Mouse (Mus musculus): ENCODE measurements at regions not wholly inside any gene's neighbourhood (a gene's known extent, or its start where the extent isn't known, plus 50 kb on each side); places are given as distances from the start of the nearest gene placed in this dataset.
"Not testable (repeated sequence)": the region's sequence is repeated elsewhere in the genome, so short reads cannot be mapped to it uniquely, and the experiment has no call there.

DNA sequence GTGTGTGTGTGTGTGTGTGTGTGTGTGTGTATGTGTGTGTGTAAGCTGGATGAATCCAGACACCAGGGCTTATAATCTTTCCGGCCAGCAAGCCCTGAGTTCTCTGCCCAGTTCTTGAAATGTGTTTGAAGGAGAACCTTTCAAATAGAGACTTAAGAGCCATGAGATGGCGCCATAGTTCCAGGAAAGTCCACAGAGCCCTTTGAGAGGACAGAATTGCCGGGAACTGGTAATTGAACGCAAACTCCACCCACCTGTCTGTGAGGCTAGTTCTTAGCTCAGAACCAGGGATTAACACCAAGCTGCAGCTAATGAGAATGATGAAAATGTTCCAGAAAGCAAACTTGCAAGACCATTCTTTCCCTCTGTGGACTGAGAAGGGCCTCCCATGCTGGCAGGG is 72.2 kb downstream of the Trim42 start:
- WGBS (ENCODE audit: insufficient replicate concordance) = 22% methylated on average over 4 of the region's 4 CpGs
- no peak overlapping the region for H3K9ac ChIP-seq (replicated peaks)
- no peak overlapping the region for H3K4me3 ChIP-seq (ENCODE audit: low read depth, low read length)
- ATAC-seq = no peak
- H3K36me3 ChIP-seq (replicated peaks; ENCODE audit: insufficient read depth, low read length) = no peaks in the 10 kb centered on the region
- no peaks in the 10 kb centered on the region for H3K4me1 ChIP-seq (ENCODE audit: insufficient read depth)
- no peak overlapping the region for H3K27ac ChIP-seq (ENCODE audit: low read depth)
- no peak for TF ChIP-seq EP300 (IDR thresholded peaks at IDR 0.05; ENCODE audit: low read depth)
- peak; percentile 21; the same call in 1 of the 2 replicates for TF ChIP-seq CTCF (IDR thresholded peaks at IDR 0.05; ENCODE audit: low read depth)
- H3K4me2 ChIP-seq (ENCODE audit: low read depth, low read length) = no peak overlapping the region
- no peak for DNase-seq
- H3K27me3 ChIP-seq (ENCODE audit: insufficient read depth, low read length) = no peaks in the 10 kb centered on the region
- H3K9me3 ChIP-seq (ENCODE audit: low read length) = no peaks in the 10 kb centered on the region

GRCm38 (mm10) chr9:97295770-97296169 is 74.0 kb downstream of the Trim42 start:
- no peak for TF ChIP-seq EP300 (IDR thresholded peaks at IDR 0.05; ENCODE audit: low read depth)
- peak; percentile 76 for TF ChIP-seq CTCF (IDR thresholded peaks at IDR 0.05; ENCODE audit: low read depth)
- H3K27ac ChIP-seq (ENCODE audit: low read depth) = no peak overlapping the region
- H3K4me3 ChIP-seq (ENCODE audit: low read depth, low read length) = no peak overlapping the region
- no peaks in the 10 kb centered on the region for H3K9me3 ChIP-seq (ENCODE audit: low read length)
- no peaks in the 10 kb centered on the region for H3K27me3 ChIP-seq (ENCODE audit: insufficient read depth, low read length)
- ATAC-seq = no peak
- H3K4me2 ChIP-seq (ENCODE audit: low read depth, low read length) = no peak overlapping the region
- no peaks in the 10 kb centered on the region for H3K36me3 ChIP-seq (replicated peaks; ENCODE audit: insufficient read depth, low read length)
- H3K9ac ChIP-seq (replicated peaks) = no peak overlapping the region
- WGBS (ENCODE audit: insufficient replicate concordance) = 46% methylated on average over 7 of the region's 7 CpGs
- no peaks in the 10 kb centered on the region for H3K4me1 ChIP-seq (ENCODE audit: insufficient read depth)
- DNase-seq = peak; percentile 31

DNA sequence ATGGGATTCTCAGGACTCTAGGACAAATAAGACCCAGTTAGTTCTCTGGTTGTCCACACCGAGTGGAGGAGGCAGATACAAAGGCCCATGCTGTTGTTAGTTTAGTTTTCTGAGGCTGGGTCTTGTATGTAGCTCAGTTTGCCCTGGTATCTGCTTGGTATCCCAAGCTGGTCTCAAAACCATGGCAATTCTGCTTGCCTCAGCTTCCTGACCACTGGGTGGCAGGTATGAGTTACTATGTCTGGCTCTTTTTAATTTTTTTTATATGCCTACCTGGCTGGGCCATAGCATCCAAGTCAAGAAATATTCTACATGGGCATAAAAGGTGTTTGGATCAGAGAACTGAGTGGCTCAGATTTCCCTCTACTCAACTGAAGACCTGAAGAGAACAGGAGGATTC is 77.9 kb downstream of the Trim42 start:
- 62% methylated on average over 1 of the region's 1 CpGs for WGBS (ENCODE audit: insufficient replicate concordance)
- no peaks in the 10 kb centered on the region for H3K4me1 ChIP-seq (ENCODE audit: insufficient read depth)
- no peaks in the 10 kb centered on the region for H3K9me3 ChIP-seq (ENCODE audit: low read length)
- no peaks in the 10 kb centered on the region for H3K27me3 ChIP-seq (ENCODE audit: insufficient read depth, low read length)
- H3K4me3 ChIP-seq (ENCODE audit: low read depth, low read length) = no peak overlapping the region
- H3K4me2 ChIP-seq (ENCODE audit: low read depth, low read length) = no peak overlapping the region
- no peak overlapping the region for H3K27ac ChIP-seq (ENCODE audit: low read depth)
- H3K9ac ChIP-seq (replicated peaks) = no peak overlapping the region
- ATAC-seq (no peak), DNase-seq (no peak)
- no peaks in the 10 kb centered on the region for H3K36me3 ChIP-seq (replicated peaks; ENCODE audit: insufficient read depth, low read length)
- TF ChIP-seq CTCF (IDR thresholded peaks at IDR 0.05; ENCODE audit: low read depth) = no peak
- TF ChIP-seq EP300 (IDR thresholded peaks at IDR 0.05; ENCODE audit: low read depth) = no peak

- Histone ChIP-seq H3K36me3 (replicated peaks; ENCODE audit: insufficient read depth, low read length) (no peaks in the 10 kb centered on the region), H3K4me2 (ENCODE audit: low read depth, low read length) (no peak overlapping the region), H3K27me3 (ENCODE audit: insufficient read depth, low read length) (no peaks in the 10 kb centered on the region), H3K4me1 (ENCODE audit: insufficient read depth) (no peaks in the 10 kb centered on the region), H3K4me3 (ENCODE audit: low read depth, low read length) (no peak overlapping the region), H3K9me3 (ENCODE audit: low read length) (no peaks in the 10 kb centered on the region), H3K27ac (ENCODE audit: low read depth) (no peak overlapping the region), H3K9ac (replicated peaks) (no peak overlapping the region)
- no peak for DNase-seq
- ATAC-seq = no peak
- no peak for TF ChIP-seq EP300 (IDR thresholded peaks at IDR 0.05; ENCODE audit: low read depth)
- TF ChIP-seq CTCF (IDR thresholded peaks at IDR 0.05; ENCODE audit: low read depth) = no peak
- 59% methylated on average over 7 of the region's 7 CpGs for WGBS (ENCODE audit: insufficient replicate concordance)
These were observed 85.4 kb downstream of the Trim42 start for GRCm38 (mm10) chr9:97284282-97284802.

- Histone ChIP-seq H3K36me3 (replicated peaks; ENCODE audit: insufficient read depth, low read length) (no peaks in the 10 kb centered on the region), H3K27me3 (ENCODE audit: insufficient read depth, low read length) (no peaks in the 10 kb centered on the region), H3K4me1 (ENCODE audit: insufficient read depth) (no peaks in the 10 kb centered on the region), H3K4me2 (ENCODE audit: low read depth, low read length) (no peak overlapping the region), H3K9me3 (ENCODE audit: low read length) (no peaks in the 10 kb centered on the region), H3K4me3 (ENCODE audit: low read depth, low read length) (no peak overlapping the region), H3K27ac (ENCODE audit: low read depth) (no peak overlapping the region), H3K9ac (replicated peaks) (no peak overlapping the region)
- TF ChIP-seq EP300 (IDR thresholded peaks at IDR 0.05; ENCODE audit: low read depth) (no peak), CTCF (IDR thresholded peaks at IDR 0.05; ENCODE audit: low read depth) (no peak)
- 80% methylated on average over 3 of the region's 3 CpGs for WGBS (ENCODE audit: insufficient replicate concordance)
- ATAC-seq (no peak), DNase-seq (no peak)
These were observed 87.7 kb downstream of the Trim42 start for GRCm38 (mm10) chr9:97282090-97282489.

GRCm38 (mm10) chr9:97275449-97275848 is 94.3 kb downstream of the Trim42 start:
- not testable (repeated sequence) for H3K27me3 ChIP-seq (ENCODE audit: insufficient read depth, low read length); H3K36me3 ChIP-seq (replicated peaks; ENCODE audit: insufficient read depth, low read length); H3K9me3 ChIP-seq (ENCODE audit: low read length); H3K9ac ChIP-seq (replicated peaks); H3K4me2 ChIP-seq (ENCODE audit: low read depth, low read length); DNase-seq; H3K4me3 ChIP-seq (ENCODE audit: low read depth, low read length); ATAC-seq; H3K4me1 ChIP-seq (ENCODE audit: insufficient read depth); H3K27ac ChIP-seq (ENCODE audit: low read depth)
- 81% methylated on average over 14 of the region's 14 CpGs for WGBS (ENCODE audit: insufficient replicate concordance)

DNA sequence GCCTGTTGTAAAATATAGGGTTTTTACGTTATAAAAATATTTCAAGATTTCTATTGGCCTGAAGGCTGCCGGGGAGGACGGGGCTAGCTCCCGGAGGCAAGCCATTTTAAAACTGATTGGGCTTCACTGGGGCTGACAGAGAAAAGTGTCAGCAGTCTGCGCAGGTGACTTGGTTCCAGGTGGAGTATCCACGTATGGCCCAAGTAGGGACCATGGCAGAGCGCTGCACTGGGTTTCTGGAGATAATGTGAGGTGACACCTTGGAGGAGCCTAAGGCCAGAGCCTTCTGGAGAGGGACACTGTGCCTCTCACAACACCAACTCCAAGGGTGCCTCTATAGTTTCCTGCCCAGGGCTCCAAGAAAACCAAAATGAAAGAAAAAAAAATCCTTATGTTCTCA is 95.9 kb downstream of the Trim42 start:
- Histone ChIP-seq H3K4me3 (ENCODE audit: low read depth, low read length) (no peak overlapping the region), H3K4me2 (ENCODE audit: low read depth, low read length) (no peak overlapping the region), H3K4me1 (ENCODE audit: insufficient read depth) (no peaks in the 10 kb centered on the region), H3K9me3 (ENCODE audit: low read length) (no peaks in the 10 kb centered on the region), H3K9ac (replicated peaks) (no peak overlapping the region), H3K36me3 (replicated peaks; ENCODE audit: insufficient read depth, low read length) (no peaks in the 10 kb centered on the region), H3K27ac (ENCODE audit: low read depth) (no peak overlapping the region), H3K27me3 (ENCODE audit: insufficient read depth, low read length) (no peaks in the 10 kb centered on the region)
- 84% methylated on average over 7 of the region's 7 CpGs for WGBS (ENCODE audit: insufficient replicate concordance)
- DNase-seq (no peak), ATAC-seq (no peak)
- no peak for TF ChIP-seq CTCF (IDR thresholded peaks at IDR 0.05; ENCODE audit: low read depth)
- TF ChIP-seq EP300 (IDR thresholded peaks at IDR 0.05; ENCODE audit: low read depth) = no peak
